Mouse (Mus musculus): ENCODE results near the gene Mast4. TPM values are rescaled to one million over a fixed set of nuclear protein-coding genes. Genes with fewer than 3 reads are reported as not detected.

Gene Mast4
- polyA plus RNA-seq, 1 experiment from 2014 or later: 2.5 TPM

GRCm38 (mm10) chr13:103001831-103002230, 332.5 kb downstream of the Mast4 start:
- Histone ChIP-seq H3K4me2 (ENCODE audit: low read depth, low read length) (no peak overlapping the region), H3K27me3 (ENCODE audit: control insufficient read depth, insufficient read depth, low read depth, low read length) (no peaks in the 10 kb centered on the region), H3K9ac (ENCODE audit: low read depth, low read length) (no peak overlapping the region), H3K4me3 (ENCODE audit: low read depth, low read length) (no peak overlapping the region), H3K4me1 (ENCODE audit: control insufficient read depth, low read depth, low read length) (no peaks in the 10 kb centered on the region), H3K27ac (ENCODE audit: low read length) (no peak overlapping the region), H3K9me3 (replicated peaks; ENCODE audit: control insufficient read depth, low read length) (no peaks in the 10 kb centered on the region), H3K36me3 (ENCODE audit: control insufficient read depth, insufficient read depth) (no peaks in the 10 kb centered on the region)
- WGBS (ENCODE audit: insufficient replicate concordance): 75% methylated on average over 1 of the region's 1 CpGs
- no peak for ATAC-seq (ENCODE audit: low read depth)

GRCm38 (mm10) chr13:103000891-103001290, 333.4 kb downstream of the Mast4 start:
- H3K4me3 ChIP-seq (ENCODE audit: low read depth, low read length): no peak overlapping the region
- no peak overlapping the region for H3K27ac ChIP-seq (ENCODE audit: low read length)
- H3K9me3 ChIP-seq (replicated peaks; ENCODE audit: control insufficient read depth, low read length): no peaks in the 10 kb centered on the region
- no peaks in the 10 kb centered on the region for H3K36me3 ChIP-seq (ENCODE audit: control insufficient read depth, insufficient read depth)
- H3K27me3 ChIP-seq (ENCODE audit: control insufficient read depth, insufficient read depth, low read depth, low read length): no peaks in the 10 kb centered on the region
- H3K4me1 ChIP-seq (ENCODE audit: control insufficient read depth, low read depth, low read length): no peaks in the 10 kb centered on the region
- WGBS (ENCODE audit: insufficient replicate concordance): 65% methylated on average over 7 of the region's 7 CpGs
- no peak overlapping the region for H3K9ac ChIP-seq (ENCODE audit: low read depth, low read length)
- H3K4me2 ChIP-seq (ENCODE audit: low read depth, low read length): no peak overlapping the region
- no peak for ATAC-seq (ENCODE audit: low read depth)

- H3K27me3 ChIP-seq (ENCODE audit: control insufficient read depth, insufficient read depth, low read depth, low read length): no peaks in the 10 kb centered on the region
- H3K4me3 ChIP-seq (ENCODE audit: low read depth, low read length): no peak overlapping the region
- no peak for ATAC-seq (ENCODE audit: low read depth)
- 70% methylated on average over 11 of the region's 11 CpGs for WGBS (ENCODE audit: insufficient replicate concordance)
- no peaks in the 10 kb centered on the region for H3K9me3 ChIP-seq (replicated peaks; ENCODE audit: control insufficient read depth, low read length)
- H3K4me1 ChIP-seq (ENCODE audit: control insufficient read depth, low read depth, low read length): no peaks in the 10 kb centered on the region
- no peak overlapping the region for H3K9ac ChIP-seq (ENCODE audit: low read depth, low read length)
- H3K36me3 ChIP-seq (ENCODE audit: control insufficient read depth, insufficient read depth): no peaks in the 10 kb centered on the region
- no peak overlapping the region for H3K27ac ChIP-seq (ENCODE audit: low read length)
- H3K4me2 ChIP-seq (ENCODE audit: low read depth, low read length): no peak overlapping the region
Observed at GRCm38 (mm10) chr13:102994098-102994497, 340.2 kb downstream of the Mast4 start.

- no peaks in the 10 kb centered on the region for H3K4me1 ChIP-seq (ENCODE audit: control insufficient read depth, low read depth, low read length)
- H3K36me3 ChIP-seq (ENCODE audit: control insufficient read depth, insufficient read depth): no peaks in the 10 kb centered on the region
- WGBS (ENCODE audit: insufficient replicate concordance): 68% methylated on average over 7 of the region's 7 CpGs
- no peak overlapping the region for H3K27ac ChIP-seq (ENCODE audit: low read length)
- no peak overlapping the region for H3K4me2 ChIP-seq (ENCODE audit: low read depth, low read length)
- no peaks in the 10 kb centered on the region for H3K9me3 ChIP-seq (replicated peaks; ENCODE audit: control insufficient read depth, low read length)
- no peaks in the 10 kb centered on the region for H3K27me3 ChIP-seq (ENCODE audit: control insufficient read depth, insufficient read depth, low read depth, low read length)
- no peak for ATAC-seq (ENCODE audit: low read depth)
- H3K9ac ChIP-seq (ENCODE audit: low read depth, low read length): no peak overlapping the region
- H3K4me3 ChIP-seq (ENCODE audit: low read depth, low read length): no peak overlapping the region
Observed at GRCm38 (mm10) chr13:102992680-102993423, 341.4 kb downstream of the Mast4 start.

- no peaks in the 10 kb centered on the region for H3K27me3 ChIP-seq (ENCODE audit: control insufficient read depth, insufficient read depth, low read depth, low read length)
- H3K36me3 ChIP-seq (ENCODE audit: control insufficient read depth, insufficient read depth): no peaks in the 10 kb centered on the region
- no peaks in the 10 kb centered on the region for H3K4me1 ChIP-seq (ENCODE audit: control insufficient read depth, low read depth, low read length)
- H3K9ac ChIP-seq (ENCODE audit: low read depth, low read length): no peak overlapping the region
- H3K9me3 ChIP-seq (replicated peaks; ENCODE audit: control insufficient read depth, low read length): no peaks in the 10 kb centered on the region
- no peak for ATAC-seq (ENCODE audit: low read depth)
- no peak overlapping the region for H3K4me3 ChIP-seq (ENCODE audit: low read depth, low read length)
- no peak overlapping the region for H3K27ac ChIP-seq (ENCODE audit: low read length)
- WGBS (ENCODE audit: insufficient replicate concordance): 73% methylated on average over 11 of the region's 11 CpGs
- H3K4me2 ChIP-seq (ENCODE audit: low read depth, low read length): no peak overlapping the region
Observed at GRCm38 (mm10) chr13:102991928-102992327, 342.4 kb downstream of the Mast4 start.

GRCm38 (mm10) chr13:102991196-102991595, 343.1 kb downstream of the Mast4 start:
- no peaks in the 10 kb centered on the region for H3K36me3 ChIP-seq (ENCODE audit: control insufficient read depth, insufficient read depth)
- H3K27me3 ChIP-seq (ENCODE audit: control insufficient read depth, insufficient read depth, low read depth, low read length): no peaks in the 10 kb centered on the region
- no peak for ATAC-seq (ENCODE audit: low read depth)
- no peaks in the 10 kb centered on the region for H3K9me3 ChIP-seq (replicated peaks; ENCODE audit: control insufficient read depth, low read length)
- H3K4me1 ChIP-seq (ENCODE audit: control insufficient read depth, low read depth, low read length): no peaks in the 10 kb centered on the region
- H3K4me3 ChIP-seq (ENCODE audit: low read depth, low read length): no peak overlapping the region
- H3K9ac ChIP-seq (ENCODE audit: low read depth, low read length): no peak overlapping the region
- no peak overlapping the region for H3K4me2 ChIP-seq (ENCODE audit: low read depth, low read length)
- H3K27ac ChIP-seq (ENCODE audit: low read length): no peak overlapping the region
- WGBS (ENCODE audit: insufficient replicate concordance): 66% methylated on average over 7 of the region's 7 CpGs

- no peak overlapping the region for H3K4me2 ChIP-seq (ENCODE audit: low read depth, low read length)
- ATAC-seq (ENCODE audit: low read depth): no peak
- no peaks in the 10 kb centered on the region for H3K4me1 ChIP-seq (ENCODE audit: control insufficient read depth, low read depth, low read length)
- H3K4me3 ChIP-seq (ENCODE audit: low read depth, low read length): no peak overlapping the region
- H3K36me3 ChIP-seq (ENCODE audit: control insufficient read depth, insufficient read depth): no peaks in the 10 kb centered on the region
- H3K9me3 ChIP-seq (replicated peaks; ENCODE audit: control insufficient read depth, low read length): no peaks in the 10 kb centered on the region
- no peak overlapping the region for H3K9ac ChIP-seq (ENCODE audit: low read depth, low read length)
- no peaks in the 10 kb centered on the region for H3K27me3 ChIP-seq (ENCODE audit: control insufficient read depth, insufficient read depth, low read depth, low read length)
- 61% methylated on average over 1 of the region's 1 CpGs for WGBS (ENCODE audit: insufficient replicate concordance)
- H3K27ac ChIP-seq (ENCODE audit: low read length): no peak overlapping the region
Observed at GRCm38 (mm10) chr13:102990085-102990484, 344.2 kb downstream of the Mast4 start.

- H3K4me1 ChIP-seq (ENCODE audit: control insufficient read depth, low read depth, low read length): no peaks in the 10 kb centered on the region
- no peak overlapping the region for H3K4me3 ChIP-seq (ENCODE audit: low read depth, low read length)
- no peaks in the 10 kb centered on the region for H3K9me3 ChIP-seq (replicated peaks; ENCODE audit: control insufficient read depth, low read length)
- H3K4me2 ChIP-seq (ENCODE audit: low read depth, low read length): no peak overlapping the region
- no peaks in the 10 kb centered on the region for H3K36me3 ChIP-seq (ENCODE audit: control insufficient read depth, insufficient read depth)
- no peak for ATAC-seq (ENCODE audit: low read depth)
- 73% methylated on average over 11 of the region's 11 CpGs for WGBS (ENCODE audit: insufficient replicate concordance)
- no peaks in the 10 kb centered on the region for H3K27me3 ChIP-seq (ENCODE audit: control insufficient read depth, insufficient read depth, low read depth, low read length)
- H3K9ac ChIP-seq (ENCODE audit: low read depth, low read length): no peak overlapping the region
- no peak overlapping the region for H3K27ac ChIP-seq (ENCODE audit: low read length)
Observed at GRCm38 (mm10) chr13:102989616-102990015, 344.7 kb downstream of the Mast4 start.

GRCm38 (mm10) chr13:102988976-102989375, 345.3 kb downstream of the Mast4 start:
- no peak overlapping the region for H3K27ac ChIP-seq (ENCODE audit: low read length)
- no peaks in the 10 kb centered on the region for H3K36me3 ChIP-seq (ENCODE audit: control insufficient read depth, insufficient read depth)
- WGBS (ENCODE audit: insufficient replicate concordance): 79% methylated on average over 4 of the region's 4 CpGs
- H3K27me3 ChIP-seq (ENCODE audit: control insufficient read depth, insufficient read depth, low read depth, low read length): no peaks in the 10 kb centered on the region
- no peak overlapping the region for H3K9ac ChIP-seq (ENCODE audit: low read depth, low read length)
- H3K4me3 ChIP-seq (ENCODE audit: low read depth, low read length): no peak overlapping the region
- ATAC-seq (ENCODE audit: low read depth): no peak
- no peaks in the 10 kb centered on the region for H3K9me3 ChIP-seq (replicated peaks; ENCODE audit: control insufficient read depth, low read length)
- no peak overlapping the region for H3K4me2 ChIP-seq (ENCODE audit: low read depth, low read length)
- H3K4me1 ChIP-seq (ENCODE audit: control insufficient read depth, low read depth, low read length): no peaks in the 10 kb centered on the region
